Mouse (Mus musculus) MEL (cell line): ENCODE data around the gene Dpyd.

Experiments used
- BHLHE40 ChIP-seq: IDR thresholded peaks from 2 replicates; pipeline ENCODE4 v1.6.1; 2012; ENCODE audit warnings: low read depth, mild to moderate bottlenecking, inconsistent platforms, low read length, improper control_type of control experiment, borderline replicate concordance
- CHD2 ChIP-seq: IDR thresholded peaks from 2 replicates; pipeline ENCODE4 v1.6.1; 2011; ENCODE audit warnings: low read length, improper control_type of control experiment
- CTCF ChIP-seq, 3 experiments: IDR thresholded peaks in 2 of 3; conservative IDR thresholded peaks in 1 of 3; 2 replicates each; pipeline ENCODE4 v1.5.1; 2011 to 2012; ENCODE audit warnings: low read length in 3 of 3, low read depth in 2 of 3, mild to moderate bottlenecking in 2 of 3, improper control_type of control experiment in 1 of 3, inconsistent platforms in 1 of 3, mixed read lengths in 1 of 3, moderate library complexity in 1 of 3; ENCODE audit not compliant: control insufficient read depth in 1 of 3, insufficient read depth in 1 of 3, poor library complexity in 1 of 3, severe bottlenecking in 1 of 3
- EP300 ChIP-seq, 2 experiments: IDR thresholded peaks; 2 replicates each; pipeline ENCODE4 v1.6.1; 2011; ENCODE audit warnings: improper control_type of control experiment in 2 of 2, low read length in 2 of 2, low read depth in 1 of 2, mild to moderate bottlenecking in 1 of 2
- GABPA ChIP-seq: IDR thresholded peaks from 2 replicates; pipeline ENCODE4 v1.6.1; 2012; ENCODE audit warnings: low read depth, mild to moderate bottlenecking, inconsistent platforms, low read length, improper control_type of control experiment, moderate library complexity
- GATA1 ChIP-seq: IDR thresholded peaks from 2 replicates; pipeline ENCODE4 v1.6.1; 2011; ENCODE audit warnings: low read depth, low read length, improper control_type of control experiment
- HCFC1 ChIP-seq: IDR thresholded peaks from 2 replicates; pipeline ENCODE4 v1.6.1; 2012; ENCODE audit warnings: low read depth, mild to moderate bottlenecking, inconsistent platforms, low read length, improper control_type of control experiment, moderate library complexity
- KAT2A ChIP-seq: conservative IDR thresholded peaks from 2 replicates; pipeline ENCODE4 v1.6.1; 2012; ENCODE audit warnings: low read depth, low read length, improper control_type of control experiment, inconsistent platforms
- MAX ChIP-seq: IDR thresholded peaks from 2 replicates; pipeline ENCODE4 v1.6.1; 2011; ENCODE audit warnings: low read length, improper control_type of control experiment
- MYC ChIP-seq: IDR thresholded peaks from 2 replicates; pipeline ENCODE4 v1.6.1; 2011; ENCODE audit warnings: low read depth, mild to moderate bottlenecking, low read length, improper control_type of control experiment, moderate library complexity
- POLR2A ChIP-seq, 2 experiments: IDR thresholded peaks; 2 replicates each; pipeline ENCODE4 v1.6.1; 2011 to 2012; ENCODE audit warnings: low read length in 2 of 2, mild to moderate bottlenecking in 2 of 2, control low read depth in 1 of 2, improper control_type of control experiment in 1 of 2, low read depth in 1 of 2, moderate library complexity in 1 of 2; ENCODE audit not compliant: control insufficient read depth in 1 of 2, insufficient read depth in 1 of 2, poor library complexity in 1 of 2
- POLR2AphosphoS5 ChIP-seq: IDR thresholded peaks from 2 replicates; pipeline ENCODE4 v1.6.1; 2012; ENCODE audit warnings: low read depth, borderline replicate concordance, mild to moderate bottlenecking, inconsistent platforms, low read length, moderate library complexity, mixed read lengths
- RCOR1 ChIP-seq: IDR thresholded peaks from 2 replicates; pipeline ENCODE4 v1.6.1; 2012; ENCODE audit warnings: low read depth, mild to moderate bottlenecking, inconsistent platforms, low read length, improper control_type of control experiment
- ZNF384 ChIP-seq: IDR thresholded peaks from 2 replicates; pipeline ENCODE4 v1.6.1; 2012; ENCODE audit warnings: low read depth, mild to moderate bottlenecking, inconsistent platforms, low read length, improper control_type of control experiment

DNA sequence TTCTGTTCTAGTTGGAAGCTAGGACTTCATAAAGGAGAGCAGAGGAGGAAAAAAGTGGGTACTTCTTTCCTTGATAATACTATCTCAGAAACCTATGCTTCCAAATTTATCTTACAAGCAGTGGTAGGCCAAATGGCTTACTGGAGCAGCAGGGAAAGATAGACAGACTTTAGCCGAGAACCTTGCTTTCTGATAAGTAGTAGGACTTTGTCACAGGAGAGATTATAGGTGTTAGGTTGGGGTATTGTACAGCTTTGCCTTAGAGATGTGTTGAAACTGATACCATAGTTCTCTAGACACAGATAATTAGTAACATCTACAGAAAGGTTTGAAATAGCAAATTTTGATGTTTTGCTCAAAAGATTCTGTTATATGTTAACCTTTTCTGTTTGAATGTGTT lies 28.6 kb downstream of the Dpyd start:
- no peak for TF ChIP-seq MAX
- TF ChIP-seq CTCF (IDR thresholded peaks at IDR 0.05 in 2 of 3, conservative IDR thresholded peaks at IDR 0.05 in 1 of 3; ENCODE audit: control insufficient read depth in 1 of 3, insufficient read depth in 1 of 3, low read depth in 2 of 3, low read length in 3 of 3, poor library complexity in 1 of 3, severe bottlenecking in 1 of 3) = no peak
- no peak for TF ChIP-seq POLR2A (IDR thresholded peaks at IDR 0.05; ENCODE audit: control insufficient read depth in 1 of 2, insufficient read depth in 1 of 2, low read depth in 1 of 2, low read length in 2 of 2, poor library complexity in 1 of 2)
- no peak for TF ChIP-seq BHLHE40
- TF ChIP-seq KAT2A = no peak
- TF ChIP-seq GATA1 = no peak
- no peak for TF ChIP-seq GABPA
- no peak for TF ChIP-seq POLR2AphosphoS5
- TF ChIP-seq MYC = no peak
- no peak for TF ChIP-seq EP300 (IDR thresholded peaks at IDR 0.05; ENCODE audit: low read depth in 1 of 2, low read length in 2 of 2)
- TF ChIP-seq ZNF384 = no peak
- no peak for TF ChIP-seq HCFC1
- TF ChIP-seq CHD2 = no peak
- no peak for TF ChIP-seq RCOR1
